Mouse (Mus musculus): Measurements from ENCODE around the gene Nckap1.
"Not testable (repeated sequence)": the region's sequence is repeated elsewhere in the genome, so short reads cannot be mapped to it uniquely, and the experiment has no call there.

Nckap1 gene

GRCm38 (mm10) chr2:80560773-80561172 is 20.4 kb downstream of the Nckap1 start:
- no peak for DNase-seq (ENCODE audit: low spot score)

GRCm38 (mm10) chr2:80559655-80560054 is 21.5 kb downstream of the Nckap1 start:
- DNase-seq (ENCODE audit: low spot score) = no peak

- DNase-seq (ENCODE audit: low spot score) = no peak
These were observed 26.7 kb downstream of the Nckap1 start for GRCm38 (mm10) chr2:80554442-80554841.

GRCm38 (mm10) chr2:80549704-80550103 is 31.5 kb downstream of the Nckap1 start:
- DNase-seq (ENCODE audit: low spot score) = no peak

DNA sequence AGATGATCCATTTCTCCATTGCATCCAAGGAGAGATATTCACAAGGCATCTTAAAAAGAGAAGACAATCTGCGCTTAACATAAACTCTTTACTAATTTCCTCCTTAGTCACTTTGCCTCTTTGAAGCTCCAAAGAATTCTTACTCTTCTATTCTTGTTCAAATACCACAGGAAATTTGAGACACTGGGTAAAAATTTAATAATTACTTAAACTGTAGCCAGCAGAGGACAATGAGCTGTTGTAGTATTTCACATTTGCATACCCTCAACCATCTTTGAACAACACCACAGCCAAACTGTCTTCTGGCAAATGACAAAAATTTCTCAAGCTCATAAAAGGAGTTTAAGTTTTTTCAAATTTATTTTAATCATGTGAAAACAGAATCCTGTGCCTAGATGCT is 33.3 kb downstream of the Nckap1 start:
- no peak for DNase-seq (ENCODE audit: low spot score)

DNA sequence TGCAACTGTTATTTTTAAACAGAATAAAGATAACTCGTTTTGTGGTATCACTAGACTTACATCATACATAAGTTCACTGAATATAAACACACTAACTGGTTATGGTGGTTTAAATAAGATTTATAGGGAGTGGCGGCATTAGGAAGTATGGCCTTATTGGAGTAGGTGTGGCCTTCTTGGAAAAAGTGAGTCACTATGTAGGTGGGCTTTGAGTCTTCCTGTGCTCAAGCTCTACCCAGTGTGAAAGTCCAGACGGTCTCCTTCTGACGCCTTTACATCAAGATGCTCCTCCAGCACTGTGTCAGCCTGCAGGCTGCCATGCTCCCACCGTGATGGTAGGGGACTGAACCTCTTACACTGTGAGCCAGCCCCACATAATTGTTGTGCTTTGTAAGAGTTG is 38.4 kb downstream of the Nckap1 start:
- no peak for DNase-seq (ENCODE audit: low spot score)

GRCm38 (mm10) chr2:80537156-80537555 is 44.0 kb downstream of the Nckap1 start:
- no peak for DNase-seq (ENCODE audit: low spot score)

DNA sequence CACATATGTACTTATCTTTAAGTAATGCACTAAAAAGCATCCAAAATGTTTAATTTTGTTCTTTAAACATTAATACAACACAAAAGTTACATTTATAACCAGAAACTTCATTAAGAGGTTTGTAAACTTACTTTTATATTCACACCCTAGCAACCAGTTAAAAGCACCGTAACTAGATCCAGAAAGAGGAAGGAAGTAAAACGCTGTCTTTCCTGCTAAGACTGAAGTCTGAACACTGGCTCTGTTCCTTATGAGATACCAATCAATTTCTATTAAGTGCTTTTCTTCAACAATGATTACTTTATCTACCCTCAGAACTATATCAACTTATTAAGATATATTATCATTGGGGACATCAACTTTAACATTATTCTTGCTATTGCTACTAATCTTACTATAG is 44.6 kb downstream of the Nckap1 start:
- DNase-seq (ENCODE audit: low spot score) = no peak

DNA sequence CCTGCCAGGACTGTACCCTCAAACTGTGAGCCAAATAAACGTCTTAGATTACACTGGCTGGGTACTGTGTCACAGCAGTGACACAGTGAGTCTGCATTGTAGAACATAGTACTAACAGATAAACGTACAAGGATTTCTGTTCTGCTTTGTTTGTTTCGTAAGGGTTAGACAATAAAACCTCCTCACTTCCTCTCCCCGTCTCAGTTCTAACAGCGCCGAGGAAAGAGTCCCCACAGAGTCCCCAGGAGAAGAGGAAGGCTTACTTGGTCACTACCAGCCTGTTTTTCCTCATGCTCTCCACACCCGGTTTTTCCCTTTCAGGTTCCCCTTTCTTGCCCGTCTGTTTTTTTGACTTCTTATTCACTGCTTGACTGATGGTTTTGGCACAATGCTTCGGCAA is 56.9 kb downstream of the Nckap1 start:
- no peak for DNase-seq (ENCODE audit: low spot score)

- no peak for DNase-seq (ENCODE audit: low spot score)
These were observed 75.0 kb downstream of the Nckap1 start for GRCm38 (mm10) chr2:80506051-80506802.

- DNase-seq (ENCODE audit: low spot score) = no peak
These were observed 79.0 kb downstream of the Nckap1 start for GRCm38 (mm10) chr2:80502132-80502531.

DNA sequence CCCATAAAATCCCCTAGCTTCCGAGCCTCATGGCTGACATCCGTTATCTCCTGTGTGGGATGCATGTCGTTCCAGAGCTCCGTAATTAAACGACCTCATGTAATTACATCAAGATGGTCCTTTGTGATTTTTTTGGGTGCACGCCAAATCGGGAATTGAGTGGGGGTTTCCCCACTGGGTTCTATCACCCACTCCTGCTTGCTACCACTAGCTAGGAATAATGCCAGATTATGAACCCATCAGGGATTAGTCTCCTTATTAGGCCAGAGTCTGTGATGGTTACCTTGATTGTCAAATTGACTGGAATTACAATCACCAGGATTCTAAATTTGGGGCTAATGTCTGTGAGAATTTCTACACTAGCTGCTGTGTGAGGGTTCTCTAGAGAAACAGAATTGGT is 85.9 kb downstream of the Nckap1 start:
- not testable (repeated sequence) for DNase-seq (ENCODE audit: low spot score)

DNA sequence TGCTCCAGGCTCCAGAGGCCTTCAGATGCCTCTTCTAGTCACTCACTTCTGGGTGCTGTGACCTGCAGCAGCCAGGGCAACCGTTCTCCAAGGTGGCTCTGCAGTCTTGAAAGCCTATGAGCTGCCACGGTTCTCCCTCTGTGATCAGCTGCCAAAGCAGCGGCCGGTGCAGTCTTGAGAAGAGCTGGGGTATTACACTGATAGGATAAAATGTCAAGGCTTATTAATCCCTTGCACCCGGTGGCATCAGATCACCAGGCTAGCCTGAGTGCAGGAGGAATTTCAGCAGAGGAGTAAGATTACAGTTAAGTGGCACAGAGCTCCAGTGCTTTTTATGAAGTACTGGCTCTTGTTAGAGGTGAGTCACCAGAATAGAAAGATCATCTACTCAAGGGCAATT is 94.3 kb downstream of the Nckap1 start:
- no peak for DNase-seq (ENCODE audit: low spot score)

DNA sequence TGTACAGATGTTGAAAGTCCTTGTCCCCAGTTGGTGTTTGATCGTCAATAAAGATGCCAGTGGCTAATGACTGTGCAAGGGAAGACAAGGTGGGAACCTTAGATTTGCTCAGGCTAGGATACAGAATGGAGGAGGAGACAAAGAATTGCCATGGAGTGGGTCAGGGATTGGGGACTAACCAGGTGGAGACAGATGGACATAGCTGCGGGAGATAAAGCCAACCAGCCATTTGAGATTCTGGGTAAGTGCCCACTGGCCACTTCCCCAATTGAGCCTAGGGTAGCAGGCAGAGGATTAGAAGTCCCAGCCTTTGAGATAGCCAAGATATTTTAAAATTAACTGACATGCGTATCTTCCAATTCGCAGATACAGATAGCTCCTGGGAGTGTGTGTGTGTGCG is 96.2 kb downstream of the Nckap1 start:
- DNase-seq (ENCODE audit: low spot score) = no peak

GRCm38 (mm10) chr2:80475831-80476230 is 105.3 kb downstream of the Nckap1 start:
- DNase-seq (ENCODE audit: low spot score) = no peak

- no peak for DNase-seq (ENCODE audit: low spot score)
These were observed 106.9 kb downstream of the Nckap1 start for GRCm38 (mm10) chr2:80474247-80474796.

- DNase-seq (ENCODE audit: low spot score) = no peak
These were observed 115.0 kb downstream of the Nckap1 start for GRCm38 (mm10) chr2:80465991-80466821.

DNA sequence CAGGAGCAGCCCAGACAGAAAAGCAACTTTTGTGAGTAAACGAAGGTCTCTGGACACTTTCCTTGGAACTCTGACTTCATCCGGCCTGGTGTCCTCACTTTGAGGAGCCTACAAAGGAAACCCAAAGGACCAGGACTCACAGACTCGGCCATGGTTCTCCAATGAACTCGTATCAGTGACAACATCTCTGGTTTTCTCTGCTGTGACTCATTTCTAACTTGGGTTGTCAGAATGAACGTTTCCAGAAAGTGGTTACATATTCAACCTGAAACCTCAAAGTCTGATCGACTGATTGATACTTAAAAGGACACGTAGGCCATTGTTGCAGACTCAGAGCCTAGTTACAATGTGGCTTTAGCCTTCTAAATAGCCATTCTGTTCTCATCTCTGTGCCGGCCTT is 119.4 kb downstream of the Nckap1 start:
- no peak for DNase-seq (ENCODE audit: low spot score)
